Mouse (Mus musculus): ENCODE data around the gene Hmga2. TPM values are rescaled to one million over a fixed set of nuclear protein-coding genes. Genes with fewer than 3 reads are reported as not detected.

Hmga2 gene
- polyA plus RNA-seq, 2 experiments from 2014 or later = 0.26 TPM; not detected in 1

DNA sequence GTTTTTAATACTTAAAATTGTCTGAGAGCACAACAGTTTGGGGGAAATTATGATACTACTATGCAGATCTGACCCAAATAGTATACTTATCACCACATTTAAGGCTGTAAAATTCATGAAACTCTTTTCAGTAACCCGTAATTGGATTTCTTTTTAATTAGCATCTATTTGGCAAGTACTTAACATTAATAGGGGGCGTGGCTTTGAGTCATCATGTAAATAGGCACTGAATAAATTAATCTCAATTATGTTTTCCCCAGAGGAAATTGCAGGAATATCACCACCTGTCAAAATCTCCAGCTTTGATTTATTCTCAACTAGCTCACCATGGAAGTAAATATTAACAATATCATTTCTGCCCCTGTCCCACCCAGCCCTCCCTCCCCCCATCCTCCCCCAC, 3.7 kb downstream of the Hmga2 start:
- ATAC-seq = no peak

DNA sequence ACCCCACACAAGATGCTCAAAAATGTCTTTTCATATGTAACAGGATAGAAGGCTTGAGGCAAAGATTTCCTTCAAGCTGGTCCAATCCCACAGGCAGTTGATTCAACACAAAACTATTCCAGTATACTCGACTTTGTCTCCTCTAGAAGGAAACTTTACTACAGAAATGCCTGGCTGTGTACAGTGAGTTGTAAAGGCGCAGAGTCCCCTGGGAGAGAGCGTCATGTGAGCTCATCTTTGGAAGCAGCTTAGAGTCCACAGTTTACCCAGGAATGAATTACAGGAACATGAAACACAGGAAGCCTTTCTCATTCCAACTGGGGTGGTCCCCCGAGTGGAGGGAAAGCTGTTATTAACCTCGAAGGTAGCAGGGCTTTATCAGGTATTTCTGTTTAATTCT, 11.1 kb downstream of the Hmga2 start:
- no peak for ATAC-seq

DNA sequence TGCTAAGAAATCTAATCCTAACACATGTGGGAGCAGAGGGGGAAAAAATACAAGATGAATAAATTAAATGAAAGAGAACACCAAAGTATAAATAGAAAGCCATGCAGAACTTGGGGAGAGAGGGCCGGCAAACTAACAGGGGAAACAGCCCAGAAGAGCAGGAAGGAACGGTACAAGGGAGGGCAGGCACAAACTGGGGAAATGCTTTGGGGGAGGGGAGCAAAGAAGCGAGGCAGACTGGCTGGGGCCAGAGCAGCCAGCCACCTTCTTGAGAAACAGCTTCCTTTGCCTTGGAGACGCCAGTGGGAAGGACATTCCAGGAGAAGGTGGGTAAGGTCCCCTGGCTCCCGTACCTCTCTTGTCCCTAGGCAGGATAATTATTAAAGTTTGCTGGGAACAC, 14.5 kb downstream of the Hmga2 start:
- no peak for ATAC-seq

DNA sequence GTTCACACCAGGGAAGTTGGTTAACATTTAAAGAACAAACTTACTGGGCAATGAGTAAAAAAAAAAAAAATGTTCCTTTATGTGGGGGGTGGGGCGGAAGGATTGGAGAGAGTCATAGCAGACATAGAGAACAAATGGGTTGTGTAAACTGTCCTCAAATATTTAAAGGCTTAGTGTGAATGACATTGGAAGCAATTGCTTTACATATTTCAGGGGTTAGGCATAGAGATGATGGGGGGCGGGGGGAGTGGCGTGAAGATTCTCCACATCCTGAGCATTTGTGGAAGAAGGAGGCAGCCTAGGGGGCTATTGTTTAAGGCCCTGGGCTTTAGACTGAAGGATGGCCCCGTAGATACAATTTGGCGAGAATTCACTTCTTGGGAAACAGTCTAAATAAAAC, 15.0 kb downstream of the Hmga2 start:
- ATAC-seq = no peak

DNA sequence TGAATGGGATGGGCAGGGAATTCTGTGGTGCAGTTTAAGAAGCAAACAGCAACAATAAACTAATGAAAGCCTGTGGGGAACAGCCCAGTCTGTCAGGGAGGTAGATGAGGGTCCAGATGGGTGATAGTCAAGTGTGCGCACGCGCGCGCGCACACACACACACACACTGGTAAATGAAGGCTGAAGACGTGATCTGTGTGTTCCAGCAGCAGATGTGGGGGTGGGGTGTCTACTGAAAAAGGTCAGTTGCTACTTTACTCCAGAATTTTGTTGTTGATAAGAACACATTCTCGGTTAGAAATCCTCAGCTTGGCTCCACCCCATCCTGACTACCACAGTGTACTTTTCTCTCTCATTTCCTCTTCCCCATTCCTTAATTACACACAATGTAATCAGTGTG, 17.4 kb downstream of the Hmga2 start:
- ATAC-seq = no peak

DNA sequence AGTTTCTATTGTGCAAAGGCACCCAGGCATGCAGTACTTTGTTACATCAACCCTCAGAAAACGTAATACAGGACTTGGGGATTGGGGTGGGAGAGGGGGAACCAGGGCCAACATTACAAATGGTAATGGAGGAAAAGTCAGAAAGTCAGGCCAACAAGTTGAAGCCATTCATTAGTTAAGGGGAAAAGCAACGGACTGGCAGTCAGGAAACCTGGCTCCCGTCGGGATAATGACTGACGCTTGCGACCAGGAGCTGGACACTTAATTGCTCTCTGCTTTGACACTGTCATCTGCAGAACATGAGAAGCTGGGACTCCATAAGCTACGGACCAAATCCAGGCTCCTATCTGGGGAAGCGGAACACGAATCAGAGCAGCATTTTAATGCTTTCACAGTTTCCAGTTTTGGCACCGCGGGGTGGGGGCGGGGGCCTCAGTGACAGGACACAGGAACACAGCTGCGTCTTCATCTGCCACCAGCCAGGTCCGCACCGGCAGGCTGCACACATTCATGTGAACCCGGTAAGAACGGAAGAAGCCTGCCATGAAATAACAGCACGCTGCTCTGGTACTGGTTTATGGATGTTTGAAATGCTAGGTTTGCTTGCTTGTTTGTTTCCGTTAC, 26.5 kb downstream of the Hmga2 start:
- no peak for ATAC-seq

DNA sequence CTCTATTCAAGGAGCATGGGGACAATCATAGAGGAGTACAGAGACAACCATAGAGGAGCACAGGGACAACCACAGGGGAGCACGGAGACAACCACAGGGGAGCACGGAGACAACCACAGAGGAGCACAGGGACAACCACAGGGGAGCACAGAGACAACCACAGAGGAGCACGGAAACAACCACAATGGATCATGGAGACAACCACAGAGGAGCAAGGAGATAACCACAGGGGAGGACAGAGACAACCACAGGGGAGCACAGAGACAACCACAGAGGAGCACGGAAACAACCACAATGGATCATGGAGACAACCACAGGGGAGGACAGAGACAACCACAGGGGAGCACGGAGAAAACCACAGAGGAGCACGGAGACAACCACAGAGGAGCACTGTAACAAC, 29.5 kb downstream of the Hmga2 start:
- no peak for ATAC-seq

DNA sequence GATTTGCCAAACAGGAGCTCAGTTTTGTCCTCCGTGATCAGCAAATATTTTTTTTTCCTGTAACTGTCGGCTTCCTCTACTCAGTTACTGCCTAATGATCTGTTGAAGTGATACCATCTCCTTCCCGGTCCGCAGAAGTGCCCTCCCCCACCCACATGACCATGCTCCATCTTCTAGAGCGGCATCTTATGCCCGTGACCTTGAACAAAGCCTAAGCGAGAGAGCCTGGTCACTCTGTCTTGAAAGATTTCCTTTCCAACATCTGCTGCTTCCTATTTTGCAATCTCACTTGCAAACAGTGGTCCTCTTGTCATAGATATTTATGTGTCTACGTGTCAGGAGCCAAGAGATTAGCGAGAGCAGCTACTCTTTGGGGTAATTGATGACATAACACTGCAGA, 30.1 kb downstream of the Hmga2 start:
- no peak for ATAC-seq

DNA sequence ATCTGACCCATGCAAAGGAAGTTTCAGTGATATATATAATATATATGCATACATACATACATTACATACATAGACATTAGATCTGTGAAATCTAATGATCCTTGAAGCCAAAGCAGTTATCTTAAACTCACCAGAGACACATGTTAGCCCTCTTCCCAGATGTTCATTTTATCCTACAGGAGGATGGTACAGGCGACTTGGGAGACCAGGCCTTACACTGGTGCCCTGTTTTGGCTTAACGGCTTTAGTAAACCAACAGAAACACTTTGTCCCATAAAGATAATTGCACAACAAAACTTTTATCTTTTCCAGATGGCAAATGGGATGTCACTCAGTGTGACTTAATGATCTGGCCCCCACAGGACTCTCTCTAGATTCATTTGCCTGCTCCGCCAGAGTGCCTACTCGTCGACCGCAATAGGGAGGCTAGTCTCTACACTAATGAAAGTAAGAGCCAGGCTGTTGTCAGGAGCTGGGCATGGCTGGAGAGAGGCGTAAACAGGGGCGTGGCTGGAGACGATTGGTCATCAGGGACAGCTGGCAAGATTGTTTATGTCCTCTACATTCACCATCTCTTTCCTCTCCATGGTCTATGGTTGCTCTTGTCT, 31.7 kb downstream of the Hmga2 start:
- no peak for ATAC-seq

DNA sequence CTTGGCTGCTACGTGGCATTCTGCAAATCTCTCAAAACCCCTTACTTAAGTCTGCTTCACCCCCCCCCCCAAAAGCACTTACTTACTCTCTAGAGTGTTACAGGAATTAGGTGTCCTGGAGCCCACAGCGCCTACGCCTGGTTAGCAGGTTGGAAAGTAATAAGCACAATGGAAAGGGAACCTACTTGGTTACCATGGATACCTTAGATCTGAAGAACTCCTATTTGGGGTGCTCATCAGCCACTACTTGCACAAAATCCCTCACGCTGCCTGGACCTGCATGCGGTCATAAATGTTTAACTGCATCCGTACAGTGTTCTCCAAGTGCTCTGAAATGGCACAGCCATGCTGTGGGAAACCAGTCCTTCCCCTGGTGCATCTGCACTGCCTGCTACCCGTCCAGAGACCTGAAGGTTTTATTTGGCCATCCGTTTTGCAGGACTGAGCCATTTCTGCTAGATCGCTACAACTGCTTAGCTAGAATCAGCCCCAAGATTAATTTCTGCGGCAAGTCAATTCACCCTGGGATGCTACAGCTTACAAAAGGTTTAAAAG, 32.4 kb downstream of the Hmga2 start:
- no peak for ATAC-seq

DNA sequence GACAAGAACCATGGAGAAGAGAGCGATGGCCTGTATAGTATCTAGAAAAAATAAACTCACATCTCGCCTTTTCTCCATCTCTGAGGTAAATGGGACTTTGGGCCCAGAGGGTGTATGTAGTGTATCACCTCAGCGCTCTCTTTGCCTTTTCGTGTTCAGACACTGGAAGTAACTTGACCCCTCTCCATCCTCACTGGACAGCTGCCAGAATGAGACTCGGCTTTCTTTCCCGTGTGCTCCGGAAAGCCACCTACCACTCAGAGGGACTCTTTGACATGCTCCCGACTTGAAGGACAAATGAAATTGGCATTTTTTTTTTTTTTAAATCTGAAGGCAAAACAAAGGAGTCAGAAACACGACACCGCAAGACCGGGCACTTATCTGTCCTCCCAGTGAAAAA, 35.0 kb downstream of the Hmga2 start:
- ATAC-seq = no peak

DNA sequence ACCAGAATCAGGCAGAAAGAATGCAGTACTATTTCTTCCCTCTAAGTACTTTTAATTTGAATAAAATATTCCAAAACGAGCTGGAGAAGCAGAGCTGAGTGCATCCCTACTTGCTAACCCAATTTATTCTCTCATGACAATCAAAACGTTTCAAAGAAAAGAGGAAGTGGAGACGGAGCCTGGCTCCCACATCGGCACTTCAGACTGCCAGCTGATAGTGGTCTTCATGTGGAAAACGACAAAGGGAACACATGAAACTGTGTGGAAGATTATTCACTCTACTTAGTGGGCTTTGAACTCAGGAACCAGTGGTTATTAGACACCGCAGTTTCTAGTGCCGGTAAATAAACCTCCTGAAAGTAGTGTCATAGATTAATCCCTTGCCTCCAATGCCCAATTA, 41.8 kb downstream of the Hmga2 start:
- no peak for ATAC-seq

DNA sequence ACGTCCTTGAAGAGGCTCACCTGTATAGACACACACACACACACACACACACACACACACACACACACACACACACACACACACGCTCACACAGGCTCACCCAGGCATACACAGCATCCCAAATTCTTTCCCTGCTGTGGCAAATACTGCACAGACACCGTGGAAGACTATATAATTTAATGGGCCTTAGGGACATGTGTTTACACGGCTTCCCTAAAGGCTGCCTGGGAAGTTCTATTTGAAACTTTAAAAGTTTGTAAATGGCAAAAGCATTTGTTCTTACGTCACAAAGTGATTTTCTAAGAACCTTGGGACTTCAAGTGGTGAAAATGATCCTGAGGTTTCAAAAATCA, 42.8 kb downstream of the Hmga2 start:
- no peak for ATAC-seq

DNA sequence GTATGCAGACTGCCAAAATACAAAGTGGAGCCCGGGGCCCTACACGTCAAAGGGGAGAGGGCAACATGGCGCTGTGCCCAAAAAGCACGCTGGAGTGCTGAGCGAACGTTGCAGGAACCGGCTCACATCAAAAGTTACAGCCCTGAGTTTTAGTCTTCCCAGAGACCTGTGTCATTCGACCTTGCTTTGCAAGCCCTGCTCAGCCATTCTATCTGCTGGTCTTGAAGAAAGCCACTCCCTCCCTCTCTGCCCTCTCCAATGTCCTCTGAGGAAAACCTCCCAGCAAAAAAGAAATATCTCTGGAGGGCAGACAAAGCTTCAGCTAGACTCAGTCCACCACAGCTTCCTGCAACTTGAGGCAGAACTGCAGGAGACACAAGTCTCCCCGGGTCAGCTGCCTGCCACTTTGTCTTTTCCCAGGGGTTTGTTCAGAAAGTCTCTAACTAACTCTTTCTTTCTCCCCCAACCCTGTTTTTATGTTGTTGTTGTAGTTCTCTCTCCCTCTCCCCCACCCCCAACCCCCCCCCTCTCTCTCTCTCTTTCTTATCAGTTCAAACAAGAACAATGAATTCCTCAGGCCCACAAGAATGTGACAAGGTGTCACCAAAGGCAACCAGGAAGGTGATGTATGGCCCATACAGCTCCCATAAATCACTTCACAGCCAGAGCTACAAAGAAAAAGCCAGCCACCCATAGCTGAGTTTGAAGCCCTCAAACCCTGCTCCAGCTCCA, 43.4 kb downstream of the Hmga2 start:
- ATAC-seq = no peak

DNA sequence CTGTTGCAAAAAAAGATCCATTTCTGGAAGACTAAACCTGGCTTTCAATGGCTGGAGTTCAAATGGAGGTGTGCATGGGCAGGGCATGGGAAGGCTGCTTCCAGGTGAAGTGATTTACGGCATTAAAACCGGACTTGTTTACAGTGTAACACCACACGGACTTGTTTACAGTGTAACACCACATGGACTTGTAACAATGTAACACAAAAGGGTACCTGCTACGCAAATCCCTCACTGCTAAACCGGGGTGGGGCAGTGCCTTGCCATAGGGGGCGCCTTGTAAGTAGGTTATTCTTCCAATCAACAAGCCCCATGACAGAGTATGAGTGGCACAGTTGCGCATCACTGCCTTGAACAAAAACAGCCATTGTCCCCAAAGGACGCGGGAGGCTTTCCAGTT, 44.2 kb downstream of the Hmga2 start:
- ATAC-seq = no peak

DNA sequence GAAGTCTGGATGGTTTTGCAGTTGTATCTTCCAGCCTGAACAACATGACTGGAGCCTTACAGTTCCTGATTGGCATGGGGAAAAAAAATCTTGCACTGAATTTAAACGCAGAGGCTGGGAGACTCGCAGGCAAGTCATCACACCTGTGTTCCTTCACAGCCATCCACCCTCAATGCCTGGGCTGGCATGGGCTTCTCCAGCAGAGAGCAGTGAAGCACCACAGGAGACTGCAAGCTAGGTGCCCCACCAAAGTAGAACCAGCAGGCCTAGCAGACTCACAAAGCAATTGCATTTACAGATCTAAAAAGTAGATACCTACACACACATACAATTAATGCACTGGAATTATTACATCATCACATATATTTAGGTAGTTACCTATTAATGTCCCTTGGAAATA, 44.8 kb downstream of the Hmga2 start:
- ATAC-seq = no peak

DNA sequence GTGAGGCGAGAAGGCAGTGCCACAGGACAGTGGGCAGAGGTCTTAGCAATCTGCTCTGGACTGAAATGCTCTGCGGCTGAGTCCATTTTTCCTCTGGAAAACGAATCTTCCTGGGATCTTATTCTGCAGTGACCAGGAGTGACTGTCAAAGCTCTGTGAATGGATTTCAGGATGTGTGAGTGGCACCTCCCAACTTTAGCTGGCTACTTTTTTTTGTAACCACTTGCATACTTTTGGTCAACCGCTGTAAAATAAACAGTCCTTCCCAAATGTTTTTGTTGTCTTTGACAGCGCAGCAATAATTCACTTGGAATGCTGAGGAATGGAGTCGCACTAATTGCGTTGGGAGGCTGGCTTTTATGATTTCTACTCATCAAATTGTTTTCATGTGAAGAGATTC, 45.8 kb downstream of the Hmga2 start:
- ATAC-seq = no peak

DNA sequence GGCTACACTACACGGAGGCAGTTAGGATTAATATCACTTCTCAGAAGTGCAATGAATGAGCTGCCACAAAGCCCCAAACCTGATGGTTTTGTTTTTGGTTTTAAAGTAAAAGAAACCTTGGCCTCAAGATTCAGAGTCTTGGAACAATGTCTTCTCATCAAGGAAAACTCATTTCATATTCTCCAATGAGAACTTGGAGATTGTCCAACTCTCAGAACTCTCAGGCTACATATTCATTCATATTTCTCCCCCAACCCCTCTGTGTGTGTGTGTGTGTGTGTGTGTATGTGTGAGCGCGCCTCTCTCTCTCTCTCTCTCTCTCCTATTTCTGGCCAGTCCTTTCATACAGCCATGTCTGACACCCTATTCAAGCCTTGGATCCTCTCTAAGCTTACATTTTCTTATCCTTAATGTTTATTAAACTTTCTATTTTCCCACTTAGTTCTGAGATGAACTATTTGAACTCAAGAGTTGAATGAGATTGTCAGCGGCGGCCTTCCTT, 46.5 kb downstream of the Hmga2 start:
- ATAC-seq = no peak

DNA sequence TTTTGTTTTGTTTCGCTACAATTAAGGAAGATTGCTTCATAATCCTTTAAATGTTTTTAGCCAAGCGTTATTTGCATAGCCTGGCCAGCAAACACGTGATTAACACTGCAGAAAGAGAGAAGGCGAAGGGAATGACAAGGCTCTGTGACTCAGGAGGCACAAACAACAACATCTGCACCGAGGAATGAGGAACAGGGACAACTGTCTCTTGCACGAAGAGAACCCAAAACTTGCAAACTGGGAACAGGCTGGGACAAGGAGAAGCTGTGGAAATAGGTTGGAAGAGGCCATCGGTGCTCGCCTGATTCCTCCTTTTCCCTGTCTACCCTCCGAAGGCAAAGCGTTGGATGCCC, 47.1 kb downstream of the Hmga2 start:
- no peak for ATAC-seq

DNA sequence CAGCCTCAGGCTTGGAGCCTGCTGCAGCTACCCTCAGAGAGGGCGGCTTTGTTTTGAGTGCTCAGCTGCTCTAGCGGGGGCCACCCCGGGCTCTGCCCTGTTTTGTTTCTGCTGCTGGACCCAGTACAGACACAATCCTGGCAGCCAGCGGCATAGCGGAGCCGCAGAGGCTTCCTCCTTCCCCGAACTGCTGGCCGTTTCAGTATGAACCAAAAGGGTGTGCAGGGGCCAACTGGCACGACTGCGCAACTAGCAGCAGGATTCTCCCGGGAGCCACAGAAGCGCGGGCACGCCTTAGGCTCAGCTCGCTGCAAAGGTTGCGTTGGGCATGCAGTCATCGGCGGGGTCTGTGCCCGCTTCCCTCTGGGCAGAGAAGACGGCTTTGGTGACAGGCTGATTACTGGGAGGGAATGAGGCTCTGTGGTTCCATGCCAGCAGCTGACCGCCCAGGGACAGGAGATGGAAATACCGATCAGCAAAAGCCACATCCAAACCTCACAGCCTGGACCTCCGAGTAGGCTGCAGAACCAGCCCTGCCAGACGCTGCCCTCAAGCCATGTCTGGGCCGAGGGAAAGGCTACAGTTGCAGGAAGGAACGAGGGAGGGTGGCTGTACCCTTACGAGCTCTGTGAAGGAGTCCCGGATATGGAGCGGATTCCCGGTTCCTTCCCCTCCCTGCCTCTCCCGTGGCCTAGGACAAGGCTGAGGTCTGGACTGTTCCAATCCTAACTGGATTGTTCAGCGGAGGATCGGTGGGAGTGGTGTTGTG, 47.7 kb downstream of the Hmga2 start:
- no peak for ATAC-seq

DNA sequence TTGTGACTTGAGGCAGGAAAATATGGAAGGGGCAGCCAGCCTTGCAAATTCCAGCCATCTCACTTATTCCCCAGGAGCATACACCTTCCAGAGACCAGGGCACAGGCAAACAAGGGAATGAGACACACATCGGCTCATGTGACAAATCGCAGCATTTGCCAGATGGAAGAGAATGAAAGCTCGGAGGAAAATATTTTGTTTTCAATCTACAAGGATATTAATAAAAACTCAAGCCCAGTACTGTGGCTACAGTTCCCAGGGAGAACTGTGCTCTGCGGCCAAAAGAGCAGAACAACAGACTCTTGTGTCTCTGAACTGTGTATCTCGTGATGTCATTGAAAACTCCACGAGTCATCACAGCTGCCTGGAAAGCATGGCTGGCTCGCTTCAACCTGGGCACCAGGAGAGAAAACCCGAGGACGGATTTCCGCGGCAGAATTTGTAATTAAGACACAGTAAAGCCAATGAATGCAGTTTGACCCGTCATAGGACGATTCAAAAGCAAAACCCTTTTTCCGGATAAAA, 50.1 kb downstream of the Hmga2 start:
- ATAC-seq = no peak

DNA sequence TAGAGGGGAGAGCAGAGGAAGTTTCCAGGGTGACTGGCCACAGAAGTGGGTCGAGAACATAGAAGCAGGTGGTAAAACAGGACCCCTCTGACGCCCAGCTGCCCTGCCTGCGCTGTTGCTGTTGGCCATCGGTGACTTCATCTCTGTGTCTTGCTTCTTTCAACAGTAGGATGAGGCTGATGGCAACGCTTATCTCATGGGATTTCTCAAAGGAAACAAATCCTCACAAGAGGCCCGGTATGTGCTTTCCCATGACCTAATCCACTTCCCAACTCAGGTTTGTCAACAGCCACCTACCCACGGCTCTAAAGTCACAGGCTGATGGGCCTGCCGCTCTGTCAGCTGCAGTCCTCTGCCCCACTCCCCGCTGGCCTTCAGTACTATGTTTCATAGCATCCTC, 52.3 kb downstream of the Hmga2 start:
- ATAC-seq = no peak

DNA sequence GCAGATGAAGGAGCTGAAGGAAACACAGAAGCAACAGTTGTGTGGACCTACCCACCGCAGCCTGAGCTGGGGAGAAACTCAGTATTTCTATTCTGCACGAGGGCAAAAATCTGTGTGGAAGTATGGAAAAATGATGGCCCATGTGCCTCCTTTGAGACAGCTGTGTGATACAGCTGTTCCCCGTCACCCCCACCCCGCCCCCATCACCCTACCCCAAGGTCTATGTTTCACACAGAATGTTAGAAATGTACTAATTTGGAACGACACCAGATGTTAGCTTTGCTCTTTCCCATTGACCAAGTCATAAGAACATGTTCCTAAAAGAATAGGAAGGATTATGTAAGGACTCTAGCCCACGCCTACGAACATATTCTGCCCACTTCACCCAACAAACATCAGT, 53.0 kb downstream of the Hmga2 start:
- ATAC-seq = no peak

All from activated CD4-positive, CD25-positive, alpha-beta regulatory T cell, adult 4 months (primary cell).